Mouse (Mus musculus) lung, adult 2 months (tissue): ENCODE results near the gene Tlr9.

Source experiments
- CTCF ChIP-seq: fragments of 200-500 bp; IDR thresholded peaks from 2 replicates; pipeline ENCODE4 v1.5.1; 2011; ENCODE audit warnings: mild to moderate bottlenecking, low read length, control low read depth; ENCODE audit not compliant: insufficient read depth
- POLR2A ChIP-seq: fragments of 200-500 bp; IDR thresholded peaks from 2 replicates; pipeline ENCODE4 v1.6.1; 2011; ENCODE audit warnings: low read depth, mild to moderate bottlenecking, control low read depth, low read length, borderline replicate concordance; ENCODE audit errors: extremely low read depth

GRCm38 (mm10) chr9:106195693-106196092 is 26.7 kb upstream of the Tlr9 start:
- no peak for TF ChIP-seq CTCF
- no peak for TF ChIP-seq POLR2A
